Mouse (Mus musculus) limb, embryonic 10.5 days (tissue): ENCODE results near the gene Acp7. TPM values are rescaled to one million over a fixed set of nuclear protein-coding genes. Genes with fewer than 3 reads are reported as not detected.
"Not testable (repeated sequence)": the region's sequence is repeated elsewhere in the genome, so short reads cannot be mapped to it uniquely, and the experiment has no call there.

Source experiments
- DNase-seq: peaks from one replicate; pipeline ENCODE4 v3.0.0-alpha.2; 2017; ENCODE audit warnings: low spot score
- H3K27ac ChIP-seq: fragments of 300-500 bp; sonication (generic); 2 replicates; pipeline ENCODE4 v1.5.1; 2016; ENCODE audit warnings: mild to moderate bottlenecking
- H3K27me3 ChIP-seq: fragments of 300-500 bp; sonication (generic); 2 replicates; pipeline ENCODE4 v1.6.1; 2016; ENCODE audit warnings: low read depth, mild to moderate bottlenecking; ENCODE audit not compliant: poor library complexity, severe bottlenecking
- H3K36me3 ChIP-seq: fragments of 300-500 bp; sonication (generic); 2 replicates; pipeline ENCODE4 v1.6.1; 2016; ENCODE audit warnings: mild to moderate bottlenecking, moderate library complexity
- H3K4me1 ChIP-seq: fragments of 300-500 bp; sonication (generic); 2 replicates; pipeline ENCODE4 v1.6.1; 2016
- H3K4me3 ChIP-seq: fragments of 300-500 bp; sonication (generic); 2 replicates; pipeline ENCODE4 v1.5.1; 2016; ENCODE audit warnings: mild to moderate bottlenecking, moderate library complexity
- H3K9me3 ChIP-seq: fragments of 300-500 bp; sonication (generic); replicated peaks from 2 replicates; pipeline ENCODE4 v1.6.1; 2016; ENCODE audit warnings: mild to moderate bottlenecking
- WGBS: fragments of 180-500 bp; shearing (Covaris S2); methylation state at CpG from one replicate; pipeline ENCODE4 v1.1.7; 2016; 5-methylcytosine and 5-hydroxymethylcytosine counted together
- polyA plus RNA-seq: library from polyadenylated mRNA; unstranded; fragments of >200 nt; fragmentation: Nextera tagmentation; extraction: Ambion mirVana; gene quantifications from 2 replicates; pipeline ENCODE4 v1.2.1, GENCODE M21; 2016

Acp7 gene
- polyA plus RNA-seq, 1 experiment from 2014 or later: not detected

GRCm38 (mm10) chr7:28645947-28646475, 14.9 kb upstream of the Acp7 start:
- WGBS: 85% methylated on average over 2 of the region's 2 CpGs
- Histone ChIP-seq H3K36me3 (no peaks in the 10 kb centered on the region), H3K27me3 (no peaks in the 10 kb centered on the region), H3K27ac (no peak overlapping the region), H3K4me1 (no peaks in the 10 kb centered on the region), H3K9me3 (no peaks in the 10 kb centered on the region), H3K4me3 (no peak overlapping the region)
- DNase-seq: no peak

- DNase-seq: no peak
- WGBS: 72% methylated on average over 6 of the region's 6 CpGs
- H3K27me3 ChIP-seq: no peaks in the 10 kb centered on the region
- no peaks in the 10 kb centered on the region for H3K4me1 ChIP-seq
- H3K27ac ChIP-seq: no peak overlapping the region
- no peak overlapping the region for H3K4me3 ChIP-seq
- H3K36me3 ChIP-seq: no peaks in the 10 kb centered on the region
- H3K9me3 ChIP-seq: no peaks in the 10 kb centered on the region
These were observed 14.2 kb upstream of the Acp7 start for GRCm38 (mm10) chr7:28645366-28645765.

GRCm38 (mm10) chr7:28641546-28641945, 10.4 kb upstream of the Acp7 start:
- Histone ChIP-seq H3K4me3 (no peak overlapping the region), H3K9me3 (no peaks in the 10 kb centered on the region), H3K27ac (no peak overlapping the region), H3K27me3 (no peaks in the 10 kb centered on the region), H3K36me3 (no peaks in the 10 kb centered on the region), H3K4me1 (peaks cover 7% of the 10 kb centered on the region; the same call in 1 of the 2 replicates)
- WGBS: 61% methylated on average over 8 of the region's 8 CpGs
- no peak for DNase-seq

- Histone ChIP-seq H3K27me3 (peaks cover 7% of the 10 kb centered on the region), H3K4me1 (peaks cover 7% of the 10 kb centered on the region; the same call in 1 of the 2 replicates), H3K36me3 (no peaks in the 10 kb centered on the region), H3K9me3 (no peaks in the 10 kb centered on the region), H3K27ac (no peak overlapping the region), H3K4me3 (no peak overlapping the region)
- DNase-seq: no peak
- WGBS: 16% methylated on average over 8 of the region's 8 CpGs
These were observed 6.4 kb upstream of the Acp7 start for GRCm38 (mm10) chr7:28637511-28637910.

- Histone ChIP-seq H3K27me3 (peaks cover 41% of the 10 kb centered on the region), H3K36me3 (no peaks in the 10 kb centered on the region), H3K4me1 (peaks cover 14% of the 10 kb centered on the region), H3K4me3 (no peak overlapping the region), H3K27ac (no peak overlapping the region), H3K9me3 (no peaks in the 10 kb centered on the region)
- 76% methylated on average over 4 of the region's 4 CpGs for WGBS
- no peak for DNase-seq
These were observed 3.0 kb upstream of the Acp7 start for GRCm38 (mm10) chr7:28634128-28634527.

GRCm38 (mm10) chr7:28624791-28625190, 6.3 kb downstream of the Acp7 start:
- no peaks in the 10 kb centered on the region for H3K9me3 ChIP-seq
- no peaks in the 10 kb centered on the region for H3K4me1 ChIP-seq
- no peaks in the 10 kb centered on the region for H3K36me3 ChIP-seq
- WGBS: 84% methylated on average over 5 of the region's 5 CpGs
- no peak overlapping the region for H3K4me3 ChIP-seq
- H3K27me3 ChIP-seq: peaks cover 19% of the 10 kb centered on the region
- H3K27ac ChIP-seq: no peak overlapping the region
- DNase-seq: no peak

GRCm38 (mm10) chr7:28619098-28619715, 11.9 kb downstream of the Acp7 start:
- no peak for DNase-seq
- no peaks in the 10 kb centered on the region for H3K9me3 ChIP-seq
- H3K27me3 ChIP-seq: no peaks in the 10 kb centered on the region
- 53% methylated on average over 9 of the region's 9 CpGs for WGBS
- no peak overlapping the region for H3K4me3 ChIP-seq
- no peaks in the 10 kb centered on the region for H3K36me3 ChIP-seq
- H3K27ac ChIP-seq: peak overlapping the region; percentile 1; the same call in 1 of the 2 replicates
- H3K4me1 ChIP-seq: peaks cover 6% of the 10 kb centered on the region

- H3K4me3 ChIP-seq: no peak overlapping the region
- no peaks in the 10 kb centered on the region for H3K36me3 ChIP-seq
- DNase-seq: no peak
- H3K9me3 ChIP-seq: no peaks in the 10 kb centered on the region
- WGBS: 90% methylated on average over 8 of the region's 8 CpGs
- H3K4me1 ChIP-seq: no peaks in the 10 kb centered on the region; the same call in 1 of the 2 replicates
- H3K27ac ChIP-seq: no peak overlapping the region
- H3K27me3 ChIP-seq: no peaks in the 10 kb centered on the region
These were observed 25.2 kb downstream of the Acp7 start for GRCm38 (mm10) chr7:28605951-28606350.

GRCm38 (mm10) chr7:28603788-28604187, 27.3 kb downstream of the Acp7 start:
- not testable (repeated sequence) for DNase-seq

GRCm38 (mm10) chr7:28603136-28603535, 28.0 kb downstream of the Acp7 start:
- H3K27me3 ChIP-seq: no peaks in the 10 kb centered on the region
- H3K9me3 ChIP-seq: no peaks in the 10 kb centered on the region
- no peaks in the 10 kb centered on the region for H3K4me1 ChIP-seq
- H3K27ac ChIP-seq: no peak overlapping the region
- 78% methylated on average over 5 of the region's 5 CpGs for WGBS
- no peak for DNase-seq
- no peak overlapping the region for H3K4me3 ChIP-seq
- no peaks in the 10 kb centered on the region for H3K36me3 ChIP-seq

More at GRCm38 (mm10) chr7:28603788-28604187, 27.3 kb downstream of the Acp7 start:
- not testable (repeated sequence) for H3K9me3 ChIP-seq, H3K4me3 ChIP-seq, H3K27me3 ChIP-seq, H3K36me3 ChIP-seq, H3K4me1 ChIP-seq, H3K27ac ChIP-seq
- 88% methylated on average over 2 of the region's 2 CpGs for WGBS

GRCm38 (mm10) chr7:28601668-28602067, 29.5 kb downstream of the Acp7 start:
- Histone ChIP-seq H3K36me3 (no peaks in the 10 kb centered on the region), H3K4me1 (peaks cover 7% of the 10 kb centered on the region), H3K27me3 (no peaks in the 10 kb centered on the region), H3K4me3 (no peak overlapping the region), H3K27ac (no peak overlapping the region), H3K9me3 (no peaks in the 10 kb centered on the region)
- WGBS: 26% methylated on average over 7 of the region's 7 CpGs
- DNase-seq: peak; percentile 72

GRCm38 (mm10) chr7:28601029-28601428, 30.1 kb downstream of the Acp7 start:
- H3K9me3 ChIP-seq: no peaks in the 10 kb centered on the region
- H3K27me3 ChIP-seq: no peaks in the 10 kb centered on the region
- no peak overlapping the region for H3K4me3 ChIP-seq
- peaks cover 14% of the 10 kb centered on the region for H3K4me1 ChIP-seq
- no peaks in the 10 kb centered on the region for H3K36me3 ChIP-seq
- 13% methylated on average over 11 of the region's 11 CpGs for WGBS
- DNase-seq: peak; percentile 71
- H3K27ac ChIP-seq: no peak overlapping the region

GRCm38 (mm10) chr7:28598951-28599350, 32.2 kb downstream of the Acp7 start:
- Histone ChIP-seq H3K4me3 (no peak overlapping the region), H3K4me1 (peaks cover 23% of the 10 kb centered on the region), H3K9me3 (no peaks in the 10 kb centered on the region), H3K27me3 (no peaks in the 10 kb centered on the region), H3K27ac (peak overlapping the region; percentile 92), H3K36me3 (peaks cover 11% of the 10 kb centered on the region)
- no peak for DNase-seq
- WGBS: 82% methylated on average over 2 of the region's 2 CpGs
